Mouse (Mus musculus) right cerebral cortex, postnatal 4 days (tissue): ENCODE results near the gene Bcl2l14.

ENCODE experiments used
- DNase-seq: peaks from one replicate; pipeline ENCODE4 v3.0.0-alpha.2; 2022

Gene Bcl2l14

DNA sequence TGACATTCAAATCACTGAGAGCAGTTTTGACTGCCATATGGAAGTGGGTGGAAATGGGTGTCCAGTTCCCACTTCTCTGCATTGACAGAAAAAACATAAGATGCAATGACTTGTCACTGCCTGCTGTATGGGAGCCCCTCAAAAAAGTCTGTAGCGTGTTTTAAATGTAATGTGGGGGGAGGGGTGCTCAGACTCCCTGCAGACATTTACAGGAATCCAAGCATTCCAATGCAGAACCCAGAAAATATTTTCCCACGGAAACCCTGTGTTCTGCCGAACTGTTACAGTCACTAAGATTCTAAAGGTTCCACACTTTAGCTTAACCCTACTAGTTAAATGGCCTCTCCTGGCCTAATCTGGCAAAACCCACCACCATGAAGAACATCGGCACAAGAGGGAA, at the start of gene Bcl2l14:
Bcl2l14 (plus strand) TSS at position 301 of the 400 bp plus-strand sequence.
- no peak for DNase-seq

- no peak for DNase-seq
These were observed 47.5 kb upstream of the Bcl2l14 start for GRCm38 (mm10) chr6:134348526-134349067.

GRCm38 (mm10) chr6:134352881-134353280, 43.2 kb upstream of the Bcl2l14 start:
- DNase-seq = no peak

- DNase-seq = no peak
These were observed 42.4 kb upstream of the Bcl2l14 start for GRCm38 (mm10) chr6:134353751-134354150.

GRCm38 (mm10) chr6:134357570-134357969, 38.5 kb upstream of the Bcl2l14 start:
- no peak for DNase-seq

- DNase-seq = no peak
These were observed 36.0 kb upstream of the Bcl2l14 start for GRCm38 (mm10) chr6:134360079-134360478.

GRCm38 (mm10) chr6:134364644-134365043, 31.5 kb upstream of the Bcl2l14 start:
- DNase-seq = no peak

DNA sequence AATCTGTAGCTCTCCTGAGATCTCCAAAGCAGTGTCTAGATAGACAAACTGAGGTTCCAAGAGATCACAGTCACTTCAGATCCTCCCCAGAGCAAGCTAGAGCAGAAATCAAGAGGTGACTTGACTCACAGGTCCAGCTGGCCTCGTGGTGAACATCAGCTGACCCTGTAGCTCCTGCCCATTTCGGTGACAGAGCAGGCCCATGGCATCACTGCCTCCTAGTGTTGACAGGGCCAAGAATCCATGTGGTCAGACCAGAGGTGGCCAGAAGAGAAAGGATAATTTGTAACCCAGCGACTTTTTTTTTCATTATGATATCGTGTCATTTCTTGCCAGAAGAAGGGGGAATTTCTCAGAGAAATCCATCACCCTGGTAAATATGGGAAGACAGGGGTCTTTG, 30.2 kb upstream of the Bcl2l14 start:
- no peak for DNase-seq

DNA sequence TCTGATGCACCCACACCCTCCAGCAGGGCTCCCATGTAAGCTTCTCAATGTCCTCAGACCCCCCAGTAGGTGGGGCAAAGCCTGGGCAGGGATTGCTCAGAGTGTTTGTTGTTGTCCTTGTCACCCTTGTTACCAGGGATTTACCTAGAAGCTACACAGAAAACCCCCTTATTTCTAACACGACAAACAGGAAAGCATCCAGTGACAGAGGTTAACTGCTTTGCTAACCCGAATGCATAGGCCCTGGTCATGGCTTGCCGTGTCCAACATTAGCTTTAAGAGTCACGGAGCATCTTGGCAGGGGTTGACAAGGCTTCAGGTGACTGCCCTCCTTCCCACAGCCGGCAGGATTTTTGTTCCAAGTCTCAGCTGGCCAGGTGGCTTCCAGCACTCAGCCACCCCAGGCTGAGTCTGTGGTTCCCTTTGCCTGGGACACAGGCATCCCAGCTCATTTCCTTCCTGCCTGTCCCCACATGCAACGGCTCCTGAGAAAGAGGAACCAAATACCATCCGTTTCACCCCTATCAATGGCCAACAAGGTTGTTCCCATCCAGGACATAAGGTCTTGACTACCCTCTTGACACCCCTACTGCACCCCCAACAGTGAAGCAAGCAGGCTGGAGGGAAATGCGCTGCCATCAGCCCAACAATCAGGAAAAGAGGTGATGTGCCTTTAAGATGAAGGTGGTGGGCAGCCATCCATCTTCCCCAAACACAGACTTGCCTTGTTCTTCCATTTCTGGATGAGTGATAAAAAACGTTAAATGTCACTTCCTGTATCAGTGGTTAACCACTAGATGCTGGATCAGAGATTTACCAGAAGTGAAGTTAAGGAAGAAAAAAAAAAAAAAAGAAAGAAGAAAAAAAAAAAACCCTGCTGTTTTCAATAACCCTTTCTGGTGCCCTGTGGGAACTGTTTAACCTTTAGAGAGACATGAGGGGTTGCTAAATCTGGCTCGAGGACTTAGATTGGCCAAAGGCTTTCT, 29.5 kb upstream of the Bcl2l14 start:
- DNase-seq = no peak

DNA sequence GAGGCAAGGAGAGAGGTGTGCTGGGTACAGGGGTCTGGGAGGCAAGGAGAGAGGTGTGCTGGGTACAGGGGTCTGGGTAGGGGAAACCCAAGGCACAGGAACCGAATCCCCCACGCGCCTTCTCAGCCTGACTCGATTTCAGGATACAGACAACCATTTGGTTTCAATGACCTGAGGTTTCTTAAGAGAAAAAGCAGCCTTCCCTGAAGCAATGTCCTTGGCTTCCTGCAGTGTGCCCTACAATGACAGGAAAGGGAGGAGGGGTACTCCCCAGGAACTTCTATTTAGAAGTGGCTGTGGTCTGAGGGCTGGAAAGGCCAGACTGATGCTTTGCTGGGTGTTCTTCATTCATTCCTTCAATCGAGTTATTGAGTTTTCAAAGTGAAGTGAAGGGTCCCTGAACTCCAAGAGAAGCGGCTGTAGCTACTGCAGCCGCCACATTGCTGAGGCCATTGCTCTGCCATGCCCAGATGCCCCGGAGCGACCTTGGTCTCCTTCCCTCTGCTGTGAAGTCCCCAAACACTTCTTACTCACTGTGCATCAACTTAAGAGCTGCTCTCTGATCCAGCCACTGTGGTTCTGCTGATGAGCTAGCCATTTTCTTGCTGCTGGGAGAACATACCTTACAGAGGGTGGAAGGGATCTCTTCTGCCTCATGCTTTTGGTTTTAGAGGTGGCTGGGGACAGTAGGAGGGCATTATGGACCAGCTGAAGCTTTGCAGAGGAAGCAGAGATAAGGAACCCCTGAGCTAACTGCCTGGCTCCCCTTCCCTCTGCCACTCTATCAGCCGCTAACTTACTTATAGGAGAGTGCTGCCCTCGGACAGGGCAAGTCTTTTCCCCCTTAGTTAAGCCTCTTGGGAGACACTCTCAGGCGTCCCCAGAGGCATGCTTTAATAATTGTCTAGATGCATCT, 28.5 kb upstream of the Bcl2l14 start:
- DNase-seq = no peak

GRCm38 (mm10) chr6:134372946-134373345, 23.2 kb upstream of the Bcl2l14 start:
- DNase-seq = no peak

DNA sequence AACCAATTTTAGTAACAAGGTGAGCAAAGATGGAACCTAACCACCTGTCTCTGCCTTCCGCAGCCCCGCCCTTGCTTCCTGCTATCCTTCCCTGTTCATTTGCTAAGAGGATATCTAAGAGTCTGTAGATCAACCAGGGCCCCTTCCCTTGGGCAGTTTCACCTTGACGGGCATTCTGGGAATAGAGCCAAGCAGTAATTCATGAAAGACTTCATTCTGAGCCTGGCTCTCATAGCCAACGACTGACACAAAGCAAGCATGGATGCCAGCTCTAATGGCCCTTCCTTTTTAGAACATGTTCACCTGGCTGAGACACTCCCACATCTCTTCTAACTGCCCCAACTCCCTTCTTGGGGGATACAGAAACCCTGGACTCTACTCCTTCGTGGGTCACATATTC, 18.9 kb upstream of the Bcl2l14 start:
- DNase-seq = no peak

- DNase-seq = no peak
These were observed 18.3 kb upstream of the Bcl2l14 start for GRCm38 (mm10) chr6:134377856-134378255.

GRCm38 (mm10) chr6:134381462-134381861, 14.7 kb upstream of the Bcl2l14 start:
- DNase-seq = no peak

DNA sequence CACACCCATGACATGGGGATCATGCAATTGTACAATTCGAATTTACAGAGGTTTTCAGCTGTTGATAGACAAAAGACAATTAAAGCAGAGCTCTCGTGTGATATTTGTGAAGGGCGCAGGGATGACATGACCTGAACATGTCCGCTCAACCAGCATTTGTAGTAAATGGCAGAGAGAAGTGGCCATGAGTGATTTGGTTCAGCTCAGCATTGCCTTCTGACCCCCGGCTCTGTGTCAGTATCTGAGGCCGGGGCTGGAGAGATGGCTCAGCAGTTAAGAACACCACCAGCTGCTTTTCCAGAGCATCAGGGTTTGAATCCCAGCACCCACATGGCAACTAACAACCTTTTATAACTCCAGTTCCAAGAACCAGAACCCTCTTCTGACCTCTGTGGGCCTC, 10.2 kb upstream of the Bcl2l14 start:
- no peak for DNase-seq

GRCm38 (mm10) chr6:134387396-134387795, 8.7 kb upstream of the Bcl2l14 start:
- no peak for DNase-seq

DNA sequence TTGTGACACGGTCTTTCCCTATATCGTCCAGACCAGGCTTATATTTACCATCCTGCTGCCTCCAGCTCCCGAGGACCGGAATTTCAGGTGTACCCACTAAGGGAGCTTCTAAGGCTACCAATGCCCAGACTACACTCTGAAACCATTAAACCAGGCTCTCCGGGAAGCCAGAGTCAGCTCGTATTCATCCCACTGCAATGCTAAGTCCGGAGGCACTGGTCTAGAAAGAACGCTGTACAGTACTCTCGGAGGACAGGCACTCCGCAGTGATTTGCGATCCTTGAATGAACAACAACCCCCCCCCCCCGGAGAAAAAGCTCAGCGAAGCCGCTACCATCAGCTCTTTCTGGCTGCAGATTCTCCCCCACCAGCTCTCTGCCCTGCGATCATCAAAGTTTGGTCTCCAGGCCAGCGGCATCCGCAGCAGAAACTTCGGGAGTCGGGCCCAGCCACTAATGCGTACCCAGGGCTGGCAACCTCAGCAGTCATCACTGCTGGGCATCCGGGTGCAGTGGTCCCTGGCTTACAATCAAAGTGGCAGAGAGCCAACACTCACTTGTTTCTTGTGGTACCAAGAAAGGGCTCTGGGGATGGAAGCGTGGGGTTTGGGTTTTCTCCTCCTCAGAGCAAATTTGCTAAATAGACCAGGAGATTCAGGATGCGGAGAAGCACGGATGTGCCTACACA, 7.6 kb upstream of the Bcl2l14 start:
- peak; percentile 64 for DNase-seq

GRCm38 (mm10) chr6:134389248-134389891, 6.7 kb upstream of the Bcl2l14 start:
- DNase-seq = peak; percentile 92

GRCm38 (mm10) chr6:134389917-134390316, 6.2 kb upstream of the Bcl2l14 start:
- no peak for DNase-seq

GRCm38 (mm10) chr6:134390837-134391236, 5.3 kb upstream of the Bcl2l14 start:
- no peak for DNase-seq

DNA sequence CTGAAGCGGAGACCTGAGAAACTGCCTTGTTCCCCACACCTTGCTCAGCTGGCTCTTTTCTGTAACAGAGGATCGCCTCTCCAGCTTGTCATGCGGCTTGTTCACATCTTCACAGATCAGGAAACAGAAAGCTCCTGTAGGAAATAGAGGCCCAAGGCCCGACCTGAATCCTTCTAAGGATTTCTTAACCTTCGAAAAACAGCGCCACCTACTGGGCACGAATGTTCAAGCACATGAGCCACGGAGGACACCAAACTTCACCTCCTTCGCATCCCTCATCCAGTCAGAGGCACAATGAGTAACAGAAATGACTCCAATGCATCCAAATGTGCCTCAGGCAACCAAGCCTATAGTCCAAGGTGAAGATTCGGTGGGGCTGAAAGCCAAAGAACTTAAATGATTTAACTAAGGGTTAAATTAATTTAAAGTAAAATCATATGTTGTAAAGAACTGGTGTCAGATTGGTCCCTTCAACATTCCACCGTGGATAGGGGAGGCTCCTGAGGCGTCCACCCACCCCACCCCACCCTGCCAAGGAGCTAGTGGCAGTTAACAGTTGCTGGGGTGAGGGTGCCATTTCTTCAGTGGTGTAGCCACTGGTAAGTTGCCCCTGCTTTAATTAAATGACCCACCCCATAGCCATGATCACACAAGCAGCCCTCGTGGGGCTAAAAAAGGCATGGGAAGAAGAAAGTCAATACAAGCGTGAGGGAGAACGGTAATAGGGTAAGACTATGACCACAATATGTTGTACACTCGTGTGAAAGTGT, 7.0 kb downstream of the Bcl2l14 start:
- DNase-seq = peak; percentile 81
